Mouse (Mus musculus) brain, embryonic 18.5 days (tissue): ENCODE data around the gene Gm16867.
"Not testable (repeated sequence)": the region's sequence is repeated elsewhere in the genome, so short reads cannot be mapped to it uniquely, and the experiment has no call there.

Experiments
- DNase-seq: peaks from one replicate; pipeline ENCODE4 v3.0.0-alpha.2; 2012; ENCODE audit warnings: low read depth, low spot score

Gm16867 gene

DNA sequence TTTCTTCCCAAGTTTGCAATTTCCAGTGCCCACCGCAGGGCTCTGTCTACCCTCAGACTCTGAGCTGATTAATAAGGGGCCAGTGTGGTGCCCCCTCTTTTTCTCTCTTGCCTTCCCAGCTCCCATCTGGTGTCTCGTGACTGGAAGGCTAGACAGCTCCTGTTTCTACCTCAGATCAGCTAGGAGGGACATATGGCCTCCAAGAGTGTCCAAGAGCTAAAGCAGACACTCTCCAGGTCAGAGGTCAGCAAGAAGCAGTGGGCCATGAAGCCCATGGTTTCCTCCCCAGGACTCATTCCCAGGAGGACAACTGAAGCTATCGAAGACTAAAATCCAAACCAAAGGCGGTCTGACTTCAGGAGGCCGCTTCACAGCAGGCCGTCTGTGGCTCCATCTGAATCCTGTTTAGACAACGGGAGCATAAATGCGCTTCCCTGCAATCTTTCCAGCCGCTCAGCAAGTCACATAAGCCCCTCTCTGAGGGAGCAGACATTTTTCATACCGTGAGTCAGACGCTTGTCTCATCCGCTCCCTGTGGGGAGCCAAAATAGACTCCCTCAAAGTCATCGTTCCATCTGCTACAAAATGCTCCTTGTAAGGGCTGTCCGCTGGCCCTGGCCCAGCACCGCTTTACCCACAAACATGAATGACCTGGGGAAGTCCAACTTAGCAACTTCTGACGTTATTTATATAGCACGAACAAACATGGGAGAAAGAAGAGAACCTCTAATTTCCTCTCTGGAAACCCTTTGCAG is 35.4 kb downstream of the Gm16867 start:
- DNase-seq = not testable (repeated sequence)

- not testable (repeated sequence) for DNase-seq
These were observed 38.7 kb downstream of the Gm16867 start for GRCm38 (mm10) chr14:69464465-69464864.

- DNase-seq = not testable (repeated sequence)
These were observed 45.5 kb downstream of the Gm16867 start for GRCm38 (mm10) chr14:69457691-69458090.

- not testable (repeated sequence) for DNase-seq
These were observed 48.5 kb downstream of the Gm16867 start for GRCm38 (mm10) chr14:69454640-69455039.

- not testable (repeated sequence) for DNase-seq
These were observed 54.3 kb downstream of the Gm16867 start for GRCm38 (mm10) chr14:69448845-69449244.

- DNase-seq = not testable (repeated sequence)
These were observed 56.2 kb downstream of the Gm16867 start for GRCm38 (mm10) chr14:69447006-69447405.

DNA sequence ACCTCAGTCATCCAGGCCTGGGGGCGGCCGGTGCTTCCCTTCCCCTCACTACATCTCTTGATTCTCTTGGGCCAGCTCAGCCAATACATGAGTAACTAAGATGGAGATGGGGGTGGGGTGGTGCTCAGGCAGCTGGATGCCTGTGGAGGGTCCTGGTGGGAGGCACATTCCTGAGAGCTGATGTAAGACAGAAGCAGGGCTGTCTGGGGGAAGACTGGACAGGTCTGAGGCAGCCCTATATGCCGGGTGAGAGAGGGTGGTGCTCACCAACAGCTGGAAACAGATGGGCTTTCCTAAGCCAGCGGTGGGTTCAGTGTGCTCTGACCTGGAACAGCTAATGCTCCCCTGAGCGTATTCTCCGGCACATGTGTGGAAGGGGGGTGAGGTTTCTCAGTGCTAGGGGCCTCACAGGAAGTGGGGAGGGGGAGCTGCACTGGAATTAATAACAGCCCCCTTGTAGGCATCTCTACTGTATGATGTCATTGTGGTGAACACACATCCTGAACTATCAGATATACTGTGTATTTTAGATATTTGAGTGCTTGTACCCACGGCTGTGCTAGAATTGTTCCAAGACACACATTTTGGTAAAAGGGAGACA is 60.0 kb downstream of the Gm16867 start:
- not testable (repeated sequence) for DNase-seq

DNA sequence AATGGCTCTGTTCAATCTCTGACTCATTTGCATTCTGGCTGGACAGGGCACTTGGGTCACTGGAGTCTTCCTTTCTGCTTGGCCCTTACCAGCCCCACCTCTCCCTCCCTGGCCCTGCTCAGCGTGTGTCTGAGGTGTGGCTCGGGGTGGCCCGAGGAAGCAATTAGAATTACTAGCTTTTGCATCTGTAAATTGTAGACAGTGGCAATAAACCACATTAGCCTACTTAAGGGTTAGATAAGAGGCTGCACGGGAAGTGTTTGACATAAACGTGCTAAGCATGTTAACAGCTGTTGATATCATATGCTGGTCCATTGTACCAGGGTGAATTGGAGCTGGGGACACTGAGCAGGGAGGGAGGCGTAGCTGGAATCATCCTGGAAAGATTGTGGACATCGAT is 62.2 kb downstream of the Gm16867 start:
- not testable (repeated sequence) for DNase-seq

DNA sequence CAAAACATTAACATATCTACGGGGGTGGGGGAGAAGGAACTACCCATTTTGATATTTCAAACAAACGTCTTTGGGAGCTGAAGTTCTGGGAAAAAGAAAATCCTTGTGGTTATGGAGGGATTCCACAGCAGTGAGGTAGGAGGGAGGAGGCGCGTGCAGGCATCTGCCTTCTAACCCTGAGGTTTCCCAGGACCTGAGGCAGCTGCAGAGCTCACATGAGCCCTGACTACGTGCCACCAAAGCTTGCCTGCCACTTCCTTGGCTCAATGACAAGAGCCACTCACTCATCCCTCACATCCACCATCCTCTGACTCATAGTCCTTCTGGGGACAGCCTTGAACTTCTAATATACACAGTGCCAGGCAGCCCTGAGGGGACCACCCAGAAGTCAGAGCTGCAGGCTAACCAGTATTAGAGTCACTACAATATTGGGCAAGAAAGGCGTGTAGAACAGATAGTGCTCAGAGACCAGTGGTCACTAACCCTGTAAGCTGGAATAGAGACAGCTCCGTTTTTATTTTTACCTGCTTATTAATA is 64.4 kb downstream of the Gm16867 start:
- not testable (repeated sequence) for DNase-seq

GRCm38 (mm10) chr14:69421003-69421402 is 82.2 kb downstream of the Gm16867 start:
- not testable (repeated sequence) for DNase-seq

DNA sequence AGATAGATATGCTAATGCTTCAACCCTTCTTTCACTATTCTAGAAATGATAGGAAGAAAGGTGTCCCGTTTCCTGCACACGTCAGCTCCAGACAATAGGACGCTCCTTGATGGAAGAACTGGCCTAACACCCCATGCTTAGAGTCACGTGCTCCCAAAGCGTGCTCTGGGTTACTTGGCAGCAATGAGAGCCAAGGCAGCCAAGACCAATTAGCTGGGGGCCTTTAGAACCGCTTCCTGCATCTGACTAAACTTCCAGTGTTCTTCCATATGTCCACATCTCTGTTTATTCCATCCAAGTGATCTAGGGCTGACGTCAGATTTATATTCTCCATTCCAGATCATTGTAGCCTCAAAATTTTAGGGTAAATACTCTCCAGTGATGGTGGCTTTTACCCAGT is 85.6 kb downstream of the Gm16867 start:
- not testable (repeated sequence) for DNase-seq
